Mouse (Mus musculus) adipocyte (in vitro differentiated cells): ENCODE measurements at regions not wholly inside any gene's neighbourhood (a gene's known extent, or its start where the extent isn't known, plus 50 kb on each side); places are given as distances from the start of the nearest gene placed in this dataset.

ENCODE experiments used
- DNase-seq: peaks from one replicate; pipeline ENCODE4 v3.0.0-alpha.2; 2016; ENCODE audit warnings: low spot score

DNA sequence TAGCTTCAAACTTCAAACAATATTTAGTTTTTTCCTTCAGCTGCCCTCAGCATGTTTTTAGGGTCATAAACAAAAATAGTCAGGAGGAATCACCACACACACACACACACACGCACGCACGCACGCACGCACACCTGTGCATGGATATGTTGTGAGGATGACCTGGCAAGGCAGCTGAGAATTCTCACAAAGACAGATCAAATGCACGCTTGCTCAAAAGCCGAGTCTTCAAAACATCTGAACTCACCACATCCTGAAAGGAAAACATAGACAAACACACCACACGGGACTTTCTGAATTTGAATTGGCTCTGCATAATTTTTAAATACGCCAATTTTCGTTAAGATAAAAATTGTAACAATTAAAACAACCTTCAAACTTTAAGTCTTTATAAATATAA, 52.7 kb upstream of the Foxq1 start:
- no peak for DNase-seq

DNA sequence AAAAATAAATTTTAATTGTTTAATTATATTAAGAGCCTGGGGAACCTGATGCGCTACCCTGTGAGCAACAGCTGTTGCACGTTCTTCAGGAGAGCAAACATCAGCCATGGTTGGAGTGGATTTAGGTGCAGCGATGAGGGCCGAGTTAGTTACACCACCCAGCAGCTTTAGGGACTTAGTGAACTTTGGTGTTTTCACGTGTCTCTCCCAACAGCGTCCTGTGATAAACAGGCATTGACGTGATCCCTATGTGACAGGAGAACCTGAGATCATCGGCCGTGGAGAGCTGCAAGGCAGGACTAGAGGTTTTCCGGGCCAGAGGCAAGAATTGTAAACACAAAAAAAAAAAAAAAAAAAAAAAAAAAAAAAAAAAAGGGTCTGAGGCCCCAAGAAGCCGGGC, 52.1 kb upstream of the Foxq1 start:
- DNase-seq = no peak

DNA sequence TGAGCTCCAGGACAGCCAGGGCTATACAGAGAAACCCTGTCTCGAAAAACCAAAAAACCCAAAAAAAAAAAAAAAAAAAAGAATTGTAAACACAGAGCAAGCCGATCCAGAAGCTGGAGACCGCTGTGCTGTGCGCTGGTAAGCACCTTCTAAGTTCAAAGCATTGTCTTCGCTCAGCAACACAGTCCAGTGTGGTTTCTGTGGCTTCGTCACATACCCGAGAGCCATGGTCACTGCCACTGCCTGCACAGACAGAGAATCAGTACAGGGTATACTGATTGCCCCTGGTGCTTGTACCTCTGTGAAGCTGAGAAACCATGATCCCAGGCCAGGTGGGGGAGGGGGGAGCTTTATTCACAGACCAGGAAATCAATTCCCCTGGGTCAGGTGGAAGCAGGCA, 51.6 kb upstream of the Foxq1 start:
- no peak for DNase-seq

DNA sequence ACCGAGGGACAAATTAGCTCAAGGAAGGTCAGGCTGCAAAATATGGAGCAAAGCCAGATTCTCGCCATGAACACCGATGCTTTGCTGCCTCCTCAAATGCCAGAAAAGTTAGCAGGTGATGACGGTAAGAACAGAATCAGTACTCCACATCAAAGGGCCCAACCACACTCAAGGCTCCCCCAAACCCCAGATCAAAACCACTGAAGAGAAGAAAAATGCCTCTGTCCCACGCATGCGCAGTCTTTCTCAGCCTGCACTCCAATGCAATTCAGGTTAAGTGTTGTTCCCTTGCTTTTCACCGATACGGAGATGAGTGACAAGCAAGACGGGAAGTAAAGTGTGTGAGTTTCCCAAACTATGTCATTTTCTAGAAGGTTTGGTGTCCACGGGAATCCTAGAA, 50.5 kb upstream of the Foxq1 start:
- DNase-seq = no peak
